Comparison of ENCODE assay signal across 10 mouse cellular contexts in genomic region chr3:110022783-110023599, GRCm38 (mm10).
DNase-seq lines count a peak whose midpoint lies in the region; ATAC-seq and TF ChIP-seq lines count a peak whose summit lies in the region.
"Had no signal": no experiment of that assay in that cellular context is flagged by ENCODE, and none has a peak within 500 bp of the region (broad histone marks: within the 10 kb centered on the region; RNA-seq: fewer than 3 reads in every experiment).

No protein-coding gene starts in this region.

- no peak for TF ChIP-seq CTCF in forebrain, postnatal 0 days (IDR thresholded peaks at IDR 0.05; ENCODE audit: low read depth)
- TF ChIP-seq CTCF in kidney, adult 2 months (conservative IDR thresholded peaks at IDR 0.05; ENCODE audit: insufficient read depth, insufficient read length, low read depth, low read length), result no peak

- 50% methylated on average over 18 of the region's 18 CpGs for WGBS in forebrain, embryonic 12.5 days
- WGBS in forebrain, postnatal 0 days, result 43% methylated on average over 18 of the region's 18 CpGs
- 10% methylated on average over 18 of the region's 18 CpGs for whole genome bisulfite sequencing in kidney, embryonic 14.5 days
- 27% methylated on average over 18 of the region's 18 CpGs for WGBS in kidney, adult 2 months
- WGBS in limb, embryonic 14.5 days, result 14% methylated on average over 18 of the region's 18 CpGs

- no peaks in the 10 kb centered on the region for H3K9me3 ChIP-seq in forebrain, embryonic 12.5 days
- H3K9me3 ChIP-seq in forebrain, postnatal 0 days (ENCODE audit: low read length), result no peaks in the 10 kb centered on the region
- H3K9me3 ChIP-seq in kidney, embryonic 14.5 days (ENCODE audit: control insufficient read depth, low read length), result no peaks in the 10 kb centered on the region
- H3K9me3 ChIP-seq in limb, embryonic 14.5 days (ENCODE audit: control insufficient read depth, low read length), result no peaks in the 10 kb centered on the region
- H3K9me3 ChIP-seq: heart, embryonic 15.5 days had no signal

- H3K27ac ChIP-seq in forebrain, embryonic 12.5 days, result no peak overlapping the region
- no peak overlapping the region for H3K27ac ChIP-seq in forebrain, postnatal 0 days (ENCODE audit: low read depth, low read length)
- no peak overlapping the region for H3K27ac ChIP-seq in kidney, embryonic 14.5 days (ENCODE audit: low read depth, low read length)
- H3K27ac ChIP-seq in kidney, adult 2 months (ENCODE audit: insufficient read depth, low read depth, low read length), result no peak overlapping the region
- no peak overlapping the region for H3K27ac ChIP-seq in limb, embryonic 14.5 days (replicated peaks; ENCODE audit: low read depth, low read length)
- H3K27ac ChIP-seq: heart, embryonic 15.5 days had no signal

- no peak overlapping the region for H3K4me3 ChIP-seq in forebrain, embryonic 12.5 days (replicated peaks)
- no peak overlapping the region for H3K4me3 ChIP-seq in forebrain, postnatal 0 days (ENCODE audit: low read depth, low read length)
- H3K4me3 ChIP-seq in kidney, embryonic 14.5 days (ENCODE audit: low read length), result no peak overlapping the region
- H3K4me3 ChIP-seq in kidney, adult 2 months (ENCODE audit: insufficient read depth, low read depth, low read length), result no peak overlapping the region
- H3K4me3 ChIP-seq in limb, embryonic 14.5 days (replicated peaks; ENCODE audit: low read length), result no peak overlapping the region
- H3K4me3 ChIP-seq: heart, embryonic 15.5 days had no signal

- H3K9ac ChIP-seq in forebrain, embryonic 12.5 days, result no peak overlapping the region
- no peak overlapping the region for H3K9ac ChIP-seq in forebrain, postnatal 0 days
- H3K9ac ChIP-seq in kidney, embryonic 14.5 days (ENCODE audit: low read depth, low read length), result no peak overlapping the region
- no peak overlapping the region for H3K9ac ChIP-seq in limb, embryonic 14.5 days (ENCODE audit: low read depth, low read length, severe bottlenecking)
- H3K9ac ChIP-seq: heart, embryonic 15.5 days had no signal

- TF ChIP-seq POLR2A in kidney, adult 2 months (IDR thresholded peaks at IDR 0.05; ENCODE audit: low read depth, low read length), result no peak
- TF ChIP-seq POLR2A in limb, embryonic 14.5 days (IDR thresholded peaks at IDR 0.05; ENCODE audit: borderline replicate concordance, extremely low read depth, insufficient read depth, insufficient read length), result no peak

- DNase-seq in forebrain, postnatal 0 days, result no peak
- DNase-seq in kidney, adult 2 months, result no peak
- DNase-seq in embryo, embryonic 9.5 days (ENCODE audit: extremely low spot score), result peak; percentile 49
- DNase-seq in limb, embryonic 14.5 days (ENCODE audit: low spot score), result peak; percentile 18
- DNase-seq in adrenal gland, adult 8-10 months, result no peak
- DNase-seq: kidney, postnatal 36 days had no signal

- ATAC-seq in forebrain, embryonic 12.5 days (ENCODE audit: low FRiP score), result peak; percentile 14; the same call in 1 of the 2 replicates
- no peak for ATAC-seq in forebrain, postnatal 0 days
- ATAC-seq in kidney, embryonic 14.5 days (ENCODE audit: low FRiP score, low TSS enrichment), result peak; percentile 73
- peak; percentile 57 for ATAC-seq in limb, embryonic 14.5 days (ENCODE audit: low FRiP score, low read depth)
- no peak for ATAC-seq in megakaryocyte, adult 5-6 weeks (ENCODE audit: poor library complexity, severe bottlenecking)

- H3K27me3 ChIP-seq in forebrain, embryonic 12.5 days, result no peaks in the 10 kb centered on the region
- no peaks in the 10 kb centered on the region for H3K27me3 ChIP-seq in forebrain, postnatal 0 days (ENCODE audit: insufficient read depth, low read length)
- no peaks in the 10 kb centered on the region for H3K27me3 ChIP-seq in kidney, embryonic 14.5 days (ENCODE audit: control insufficient read depth, insufficient read depth, low read length)
- H3K27me3 ChIP-seq in kidney, adult 2 months (replicated peaks; ENCODE audit: control insufficient read depth, insufficient read depth, low read length), result no peaks in the 10 kb centered on the region
- H3K27me3 ChIP-seq in limb, embryonic 14.5 days (ENCODE audit: control insufficient read depth, insufficient read depth, low read length), result no peaks in the 10 kb centered on the region
- H3K27me3 ChIP-seq: heart, embryonic 15.5 days had no signal

- H3K4me1 ChIP-seq in forebrain, embryonic 12.5 days, result 0 out of 2 replicates have a peak, but pooled peaks cover 4% of the 10 kb centered on the region
- no peaks in the 10 kb centered on the region for H3K4me1 ChIP-seq in forebrain, postnatal 0 days (ENCODE audit: insufficient read depth)
- 0 out of 2 replicates have a peak, but pooled peaks cover 5% of the 10 kb centered on the region for H3K4me1 ChIP-seq in kidney, embryonic 14.5 days (ENCODE audit: control insufficient read depth, insufficient read depth, low read length)
- no peaks in the 10 kb centered on the region for H3K4me1 ChIP-seq in kidney, adult 2 months (ENCODE audit: control insufficient read depth, insufficient read depth, low read length)
- H3K4me1 ChIP-seq in limb, embryonic 14.5 days (ENCODE audit: control insufficient read depth, insufficient read depth, low read length), result peaks cover 11% of the 10 kb centered on the region
- H3K4me1 ChIP-seq: heart, embryonic 15.5 days had no signal

- no peak overlapping the region for H3K4me2 ChIP-seq in forebrain, embryonic 12.5 days
- H3K4me2 ChIP-seq in forebrain, postnatal 0 days (ENCODE audit: low read depth), result no peak overlapping the region
- H3K4me2 ChIP-seq in kidney, embryonic 14.5 days (replicated peaks; ENCODE audit: low read depth, low read length), result no peak overlapping the region; the same call in 1 of the 2 replicates
- no peak overlapping the region; the same call in 1 of the 2 replicates for H3K4me2 ChIP-seq in limb, embryonic 14.5 days (replicated peaks; ENCODE audit: low read depth, low read length, severe bottlenecking)
- H3K4me2 ChIP-seq: heart, embryonic 15.5 days had no signal

- H3K36me3 ChIP-seq in forebrain, embryonic 12.5 days (replicated peaks), result no peaks in the 10 kb centered on the region
- no peaks in the 10 kb centered on the region for H3K36me3 ChIP-seq in forebrain, postnatal 0 days (ENCODE audit: insufficient read depth)
- no peaks in the 10 kb centered on the region for H3K36me3 ChIP-seq in kidney, embryonic 14.5 days (ENCODE audit: control insufficient read depth, insufficient read depth, low read length)
- no peaks in the 10 kb centered on the region for H3K36me3 ChIP-seq in kidney, adult 2 months (ENCODE audit: control insufficient read depth, insufficient read depth, low read length)
- no peaks in the 10 kb centered on the region for H3K36me3 ChIP-seq in limb, embryonic 14.5 days (ENCODE audit: control insufficient read depth, insufficient read depth, low read length)
- H3K36me3 ChIP-seq: heart, embryonic 15.5 days had no signal

Comparison
In these comparisons a context has a peak if more than half of its experiments do, and no peak if none do; other contexts are left out.
1. ATAC-seq: peak in forebrain, embryonic 12.5 days (single experiment), kidney, embryonic 14.5 days (single experiment) and limb, embryonic 14.5 days (single experiment); none in forebrain, postnatal 0 days (single experiment) and megakaryocyte, adult 5-6 weeks (single experiment).
2. DNase-seq: peak in embryo, embryonic 9.5 days (single experiment) and limb, embryonic 14.5 days (single experiment); none in forebrain, postnatal 0 days (single experiment), kidney, adult 2 months (single experiment) and adrenal gland, adult 8-10 months (single experiment).